Mouse (Mus musculus) stomach, postnatal 0 days (tissue): ENCODE measurements at regions not wholly inside any gene's neighbourhood (a gene's known extent, or its start where the extent isn't known, plus 50 kb on each side); places are given as distances from the start of the nearest gene placed in this dataset.

ENCODE experiments used
- CTCF ChIP-seq: IDR thresholded peaks from 2 replicates; pipeline ENCODE4 v1.5.1; 2016; ENCODE audit warnings: antibody characterized with exemption, low read depth, mild to moderate bottlenecking, moderate library complexity
- EP300 ChIP-seq: optimal IDR thresholded peaks from 2 replicates; pipeline ENCODE3; 2016; ENCODE audit warnings: antibody characterized with exemption

GRCm38 (mm10) chr13:75623229-75623628 is 83.3 kb upstream of the Ell2 start:
- TF ChIP-seq CTCF (no peak), EP300 (no peak)
